Mouse (Mus musculus) layer of hippocampus, postnatal 14 days (tissue): ENCODE results near the gene Cd55b. TPM values are rescaled to one million over a fixed set of nuclear protein-coding genes. Genes with fewer than 3 reads are reported as not detected.

ENCODE experiments used
- DNase-seq, 2 experiments: peaks; one replicate each; pipeline ENCODE4 v3.0.0; 2021 to 2022; ENCODE audit warnings: low spot score in 2 of 2, mixed read lengths in 1 of 2
- total RNA-seq, 2 experiments: library from RNA; stranded (reverse); gene quantifications; 2 replicates each; pipeline ENCODE4 v1.2.3; 2021

Cd55b gene
- total RNA-seq, 2 experiments from 2014 or later: 0.93 TPM; not detected in 1

- DNase-seq: no peak
These were observed 80.4 kb downstream of the Cd55b start for GRCm38 (mm10) chr1:130342429-130342828.

Other genes with a start within 250 kb of the Cd55b start
- gene Cd55, start 39.7 kb upstream of the Cd55b start, total RNA-seq: 1 to 10 TPM; 6.8 to 8.8 TPM
- gene Zp3r, start 206.6 kb upstream of the Cd55b start, total RNA-seq: under 1 TPM in 1 of 2 experiments, not detected in 1; 0.26 TPM
- 1 to 10 TPM; 1.1 to 1.3 TPM for gene C4bp, start 238.6 kb upstream of the Cd55b start, total RNA-seq